Mouse (Mus musculus) gastrocnemius, postnatal 10 days (tissue): ENCODE measurements around the gene Olfr1201. TPM values are rescaled to one million over a fixed set of nuclear protein-coding genes. Genes with fewer than 3 reads are reported as not detected.

ENCODE experiments used
- DNase-seq: peaks from one replicate; pipeline ENCODE4 v3.0.0; 2021; ENCODE audit warnings: mixed read lengths
- long read RNA-seq, 2 experiments: library from polyadenylated mRNA; stranded (forward); transcript quantifications; one replicate each; pipeline ENCODE4 v2.0.0; 2021
- total RNA-seq, 2 experiments: library from RNA; stranded (reverse); gene quantifications; 2 replicates each; pipeline ENCODE4 v1.2.3; 2021

Gene Olfr1201
- not detected for total RNA-seq
- long read RNA-seq, experiment 1 = 0 reads
- long read RNA-seq, experiment 2 = 0 reads

DNA sequence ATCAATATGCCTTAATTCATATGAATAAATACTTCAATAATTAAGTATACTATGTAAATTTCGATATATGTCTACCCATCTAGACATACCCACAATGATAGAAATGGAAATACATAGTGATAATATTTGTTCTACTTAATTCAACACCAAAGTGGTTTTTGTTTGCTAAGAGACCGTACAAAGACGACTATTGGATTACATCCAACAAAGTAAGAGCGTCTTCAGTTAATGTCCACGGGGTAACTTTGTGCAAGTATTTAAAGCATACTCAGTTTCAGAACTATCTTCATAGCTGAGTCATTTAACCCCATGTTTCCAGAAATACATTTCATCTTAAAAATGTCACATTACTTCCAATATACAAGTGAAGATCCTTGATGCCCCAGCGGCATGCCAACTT is at the start of gene Olfr1201:
Gene Olfr1201 (plus strand): TSS at position 301 of the 400 bp plus-strand sequence.
- no peak for DNase-seq

DNA sequence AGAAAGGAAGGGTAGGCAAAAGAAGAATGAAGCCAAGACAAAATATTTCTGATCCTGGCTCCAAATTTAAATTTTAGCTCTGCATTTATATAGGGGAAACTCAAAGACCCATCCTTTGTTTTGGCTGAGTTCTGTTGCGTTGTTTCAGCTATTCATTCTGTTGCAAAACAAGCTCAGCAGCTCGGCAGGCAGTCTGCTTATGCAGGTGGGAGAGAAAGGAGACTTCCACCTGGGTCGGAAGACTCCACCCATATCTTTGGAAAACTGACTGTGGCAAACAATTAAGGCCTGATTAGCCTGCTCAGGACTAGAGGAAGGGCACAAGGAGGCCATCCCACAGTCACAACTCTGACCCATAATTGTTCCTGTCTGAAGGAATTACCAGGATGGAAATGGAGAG is 49.5 kb upstream of the Olfr1201 start:
- DNase-seq = no peak

- DNase-seq = no peak
These were observed 41.6 kb upstream of the Olfr1201 start, which contains the start of gene Olfr1198 for GRCm38 (mm10) chr2:88751270-88751669. Gene Olfr1198, minus strand, starts transcription at chr2:88751370.

- no peak for DNase-seq
These were observed 32.5 kb upstream of the Olfr1201 start, which contains the start of gene Olfr1199 for GRCm38 (mm10) chr2:88760369-88760768. Gene Olfr1199, minus strand, starts transcription at chr2:88760469.

GRCm38 (mm10) chr2:88770388-88770787 is 22.4 kb upstream of the Olfr1201 start, which contains the start of gene Olfr1200:
Gene Olfr1200, minus strand, starts transcription at chr2:88770488.
- no peak for DNase-seq

GRCm38 (mm10) chr2:88814196-88814595 is 21.4 kb downstream of the Olfr1201 start, which contains the start of gene Olfr1202:
Gene Olfr1202, plus strand, starts transcription at chr2:88814496.
- no peak for DNase-seq

DNA sequence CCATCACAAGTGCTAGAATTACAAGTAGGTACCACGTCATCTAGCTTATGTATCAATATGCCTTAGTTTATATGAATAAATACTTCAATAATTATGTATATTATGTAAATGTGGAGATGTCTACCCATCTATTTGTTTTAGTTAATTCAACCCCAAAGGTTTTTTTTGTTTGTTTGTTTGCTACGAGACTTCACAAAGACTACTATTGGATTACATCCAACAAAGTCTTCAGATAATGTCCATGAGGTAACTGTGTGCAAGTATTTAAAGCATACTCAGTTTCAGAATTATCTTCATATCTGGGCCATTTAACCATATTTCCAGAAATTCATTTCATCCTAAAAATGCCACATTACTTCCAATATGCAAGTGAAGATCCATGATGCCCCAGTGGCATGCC is 36.6 kb downstream of the Olfr1201 start, which contains the start of gene Olfr1205:
Gene Olfr1205 (plus strand): TSS at position 301 of the 400 bp plus-strand sequence.
- DNase-seq = no peak

- no peak for DNase-seq
These were observed 45.6 kb downstream of the Olfr1201 start for GRCm38 (mm10) chr2:88838477-88838876.

Other genes with a start within 250 kb of the Olfr1201 start
- gene Olfr1188, start 236.1 kb upstream of the Olfr1201 start, total RNA-seq = not detected
- gene Olfr1189, start 206.6 kb upstream of the Olfr1201 start, total RNA-seq = not detected
- not detected for gene Olfr1191-ps1, start 152.5 kb upstream of the Olfr1201 start, total RNA-seq
- not detected for gene Olfr1192-ps1, start 144.5 kb upstream of the Olfr1201 start, total RNA-seq
- gene Olfr1193, start 117.4 kb upstream of the Olfr1201 start, total RNA-seq = not detected
- not detected for gene Olfr1195, start 103.8 kb upstream of the Olfr1201 start, total RNA-seq
- gene Olfr1196, start 88.4 kb upstream of the Olfr1201 start, total RNA-seq = not detected
- not detected for gene Olfr1197, start 60.7 kb upstream of the Olfr1201 start, total RNA-seq
- not detected for gene Olfr1198, start 41.7 kb upstream of the Olfr1201 start, total RNA-seq
- not detected for gene Olfr1199, start 32.6 kb upstream of the Olfr1201 start, total RNA-seq
- not detected for gene Olfr1200, start 22.5 kb upstream of the Olfr1201 start, total RNA-seq
- not detected for gene Olfr1202, start 21.5 kb downstream of the Olfr1201 start, total RNA-seq
- not detected for gene Olfr1205, start 36.7 kb downstream of the Olfr1201 start, total RNA-seq
- gene Olfr1204, start 56.3 kb downstream of the Olfr1201 start, total RNA-seq = not detected
- gene Olfr1206, start 70.2 kb downstream of the Olfr1201 start, total RNA-seq = not detected
- not detected for gene Olfr1208, start 109.3 kb downstream of the Olfr1201 start, total RNA-seq
- gene Olfr1209, start 122.1 kb downstream of the Olfr1201 start, total RNA-seq = not detected
- gene Olfr1211, start 145.1 kb downstream of the Olfr1201 start, total RNA-seq = not detected
- gene Olfr1212, start 160.9 kb downstream of the Olfr1201 start, total RNA-seq = not detected
- not detected for gene Gm13762, start 187.2 kb downstream of the Olfr1201 start, total RNA-seq
- gene Olfr1214, start 199.6 kb downstream of the Olfr1201 start, total RNA-seq = not detected
- gene Olfr1215, start 213.9 kb downstream of the Olfr1201 start, total RNA-seq = not detected
- not detected for gene Olfr1216, start 225.3 kb downstream of the Olfr1201 start, total RNA-seq
- not detected for gene Olfr1217, start 239.0 kb downstream of the Olfr1201 start, total RNA-seq